Mouse (Mus musculus) effector memory CD4-positive, alpha-beta T cell, adult 5 months (primary cell): ENCODE data around the gene Gimap5. TPM values are rescaled to one million over a fixed set of nuclear protein-coding genes. Genes with fewer than 3 reads are reported as not detected.

ENCODE experiments used
- polyA plus RNA-seq: library from polyadenylated mRNA; unstranded; fragments of 100-300 nt; shearing (Covaris generic); gene quantifications from one replicate; pipeline ENCODE4 v1.2.1, GENCODE M21; 2017

Gimap5 gene
- polyA plus RNA-seq = 153 TPM

GRCm38 (mm10) chr6:48745959-48746889 is at the start of gene Gimap5:
Gene Gimap5, plus strand, starts transcription at chr6:48746197.

GRCm38 (mm10) chr6:48718455-48718854 is 27.5 kb upstream of the Gimap5 start, which contains the start of the genes Gm28053 and Gimap7:
Gene Gm28053, plus strand, starts transcription at chr6:48718607.
Gene Gimap7, plus strand, starts transcription at chr6:48718621.

GRCm38 (mm10) chr6:48738961-48739779 is 6.8 kb upstream of the Gimap5 start, which contains the start of gene Gimap1:
Gene Gimap1, plus strand, starts transcription at chr6:48739054.

GRCm38 (mm10) chr6:48770696-48771095 is 24.7 kb downstream of the Gimap5 start, which contains the start of gene Gimap3:
Gene Gimap3, minus strand, starts transcription at chr6:48770851.

Other genes starting within 250 kb of the Gimap5 start
- 0.61 TPM for gene Atp6v0e2, start 208.6 kb upstream of the Gimap5 start, polyA plus RNA-seq
- gene Lrrc61, start 191.4 kb upstream of the Gimap5 start, polyA plus RNA-seq = 10.6 TPM
- not detected for gene Rarres2, start 173.4 kb upstream of the Gimap5 start, polyA plus RNA-seq
- not detected for gene Gm45021, start 156.6 kb upstream of the Gimap5 start, polyA plus RNA-seq
- 7.2 TPM for gene Repin1, start 152.3 kb upstream of the Gimap5 start, polyA plus RNA-seq
- gene Gm44965, start 152.3 kb upstream of the Gimap5 start, polyA plus RNA-seq = not detected
- gene Zfp775, start 144.1 kb upstream of the Gimap5 start, polyA plus RNA-seq = 7.6 TPM
- gene AI854703, start 119.4 kb upstream of the Gimap5 start, polyA plus RNA-seq = 2.6 TPM
- 173 TPM for gene Gimap8, start 99.0 kb upstream of the Gimap5 start, polyA plus RNA-seq
- 226 TPM for gene Gimap9, start 70.1 kb upstream of the Gimap5 start, polyA plus RNA-seq
- 1,360 TPM for gene Gimap4, start 61.6 kb upstream of the Gimap5 start, polyA plus RNA-seq
- 1,977 TPM for gene Gimap6, start 38.0 kb upstream of the Gimap5 start, polyA plus RNA-seq
- 22.4 TPM for gene Gm28053, start 27.6 kb upstream of the Gimap5 start, polyA plus RNA-seq
- 257 TPM for gene Gimap7, start 27.6 kb upstream of the Gimap5 start, polyA plus RNA-seq
- gene Gimap1, start 7.1 kb upstream of the Gimap5 start, polyA plus RNA-seq = 398 TPM
- 1,843 TPM for gene Gimap3, start 24.7 kb downstream of the Gimap5 start, polyA plus RNA-seq
- gene Tmem176a, start 94.7 kb downstream of the Gimap5 start, polyA plus RNA-seq = 4.3 TPM
- 9.9 TPM for gene Tmem176b, start 95.3 kb downstream of the Gimap5 start, polyA plus RNA-seq
- gene Aoc1, start 126.7 kb downstream of the Gimap5 start, polyA plus RNA-seq = not detected
- not detected for gene 1600015I10Rik, start 183.7 kb downstream of the Gimap5 start, polyA plus RNA-seq
- not detected for gene Doxl2, start 228.8 kb downstream of the Gimap5 start, polyA plus RNA-seq
- not detected for gene Svs1, start 240.7 kb downstream of the Gimap5 start, polyA plus RNA-seq